Mouse (Mus musculus) retina, embryonic 14.5 days (tissue): ENCODE measurements around the gene Habp2.

ENCODE experiments used
- DNase-seq: peaks from one replicate; pipeline ENCODE4 v3.0.0-alpha.2; 2015; ENCODE audit warnings: low spot score

Habp2 gene

GRCm38 (mm10) chr19:56363721-56364460 is 77.0 kb downstream of the Habp2 start:
- DNase-seq: no peak

- DNase-seq: no peak
Observed at GRCm38 (mm10) chr19:56364563-56364962, 77.6 kb downstream of the Habp2 start.

GRCm38 (mm10) chr19:56366168-56366567 is 79.2 kb downstream of the Habp2 start:
- no peak for DNase-seq

- DNase-seq: no peak
Observed at GRCm38 (mm10) chr19:56366625-56367024, 79.7 kb downstream of the Habp2 start.

GRCm38 (mm10) chr19:56367778-56368177 is 80.8 kb downstream of the Habp2 start:
- no peak for DNase-seq

- DNase-seq: no peak
Observed at GRCm38 (mm10) chr19:56368912-56369311, 82.0 kb downstream of the Habp2 start.
